Mouse (Mus musculus) megakaryocyte, embryonic 14.5 days (primary cell): ENCODE data around the gene Usp37.

Experiments
- FLI1 ChIP-seq: IDR thresholded peaks from 2 replicates; pipeline ENCODE4 v1.6.1; 2012; ENCODE audit warnings: low read length, inconsistent platforms, mixed read lengths
- GATA1 ChIP-seq: IDR thresholded peaks from 3 replicates; pipeline ENCODE4 v1.6.1; 2012; ENCODE audit warnings: mixed read lengths, low read length, inconsistent platforms, borderline replicate concordance

DNA sequence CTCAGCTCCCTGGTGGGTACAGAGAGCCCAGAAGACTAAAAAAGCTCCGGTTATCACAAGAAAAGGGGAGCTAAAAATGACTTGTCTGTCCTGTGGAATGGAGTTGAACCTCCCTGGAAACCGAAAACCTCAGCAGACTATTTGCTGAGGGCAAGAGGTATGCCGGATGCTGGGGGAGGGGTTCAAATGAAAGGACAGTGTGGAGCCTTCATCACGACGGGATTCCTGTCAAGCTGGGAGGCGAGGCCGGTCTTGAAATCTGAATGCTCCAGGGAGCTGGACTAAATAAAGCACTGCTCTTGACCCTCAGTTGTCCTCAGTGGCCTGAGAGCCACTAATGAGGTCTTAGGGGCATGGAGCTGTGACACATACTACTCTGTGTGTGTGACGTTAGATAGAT lies 120.9 kb downstream of the Usp37 start:
- TF ChIP-seq GATA1: no peak
- no peak for TF ChIP-seq FLI1
